Mouse (Mus musculus): Measurements from ENCODE around the gene C330021F23Rik.

DNA sequence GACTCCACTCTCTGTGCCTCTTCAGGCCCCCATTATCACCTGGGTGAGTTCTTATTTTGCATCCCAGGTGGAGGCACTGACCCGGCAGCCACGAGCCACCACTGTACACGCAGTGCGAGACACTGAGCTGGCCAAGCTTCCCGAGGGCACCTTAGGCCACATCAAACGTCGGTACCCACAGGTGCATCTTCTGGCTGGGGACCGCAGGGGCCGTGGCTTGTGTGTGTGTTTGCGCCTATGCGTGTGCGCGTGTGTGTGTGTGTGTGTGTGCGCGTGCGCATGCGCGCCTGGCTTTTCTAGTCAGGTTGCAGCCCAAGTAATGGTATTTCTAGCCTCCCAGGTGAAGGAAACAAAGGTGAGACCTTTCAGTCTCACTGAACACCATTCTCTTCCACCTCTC, 35.9 kb upstream of the C330021F23Rik start:
- TF ChIP-seq CTCF (IDR thresholded peaks at IDR 0.05) (no peak), EP300 (IDR thresholded peaks at IDR 0.05; ENCODE audit: insufficient read depth, low read depth, low read length) (no peak)
